Mouse (Mus musculus) cerebellum, postnatal 14 days (tissue): ENCODE results near the gene Auts2.

Experiments
- DNase-seq, 2 experiments: peaks; one replicate each; pipeline ENCODE4 v3.0.0; 2021; ENCODE audit warnings: mixed read lengths in 2 of 2

Auts2 gene

GRCm38 (mm10) chr5:131398250-131398649, 1144.9 kb downstream of the Auts2 start:
- DNase-seq = peak in 1 of 2 experiments; percentile 27

GRCm38 (mm10) chr5:131395756-131396155, 1147.4 kb downstream of the Auts2 start:
- DNase-seq = peak; percentile 41 to 52
